Mouse (Mus musculus): Measurements from ENCODE around the gene Fez1.

GRCm38 (mm10) chr9:36833914-36834313 is 12.2 kb downstream of the Fez1 start:
- no peak for TF ChIP-seq CTCF (IDR thresholded peaks at IDR 0.05; ENCODE audit: low read depth, low read length)
- TF ChIP-seq POLR2A (IDR thresholded peaks at IDR 0.05; ENCODE audit: borderline replicate concordance, low read depth, low read length) = no peak
